Mouse (Mus musculus): ENCODE results near the gene Prmt3.

Prmt3 gene

DNA sequence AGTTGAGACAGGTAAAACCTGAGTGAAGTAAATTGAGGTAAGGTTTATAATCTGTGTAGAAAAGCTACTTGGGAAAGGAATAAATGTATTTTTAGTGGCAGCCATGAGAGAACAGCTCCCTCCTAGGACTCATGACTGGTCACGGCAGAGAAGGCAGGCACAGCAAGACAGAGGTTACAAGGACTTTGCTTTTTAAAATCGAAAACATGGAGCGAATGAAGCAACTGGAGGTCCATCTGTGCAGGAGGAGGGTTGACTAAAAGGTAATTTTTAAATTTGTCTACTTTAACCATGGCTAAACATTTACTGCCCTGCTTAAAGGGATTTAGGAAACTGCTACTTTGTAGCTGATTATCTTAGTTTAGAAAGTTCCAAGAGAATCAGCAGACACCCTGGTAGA is 81.7 kb downstream of the Prmt3 start:
- peak; percentile 18 to 70 for DNase-seq

DNA sequence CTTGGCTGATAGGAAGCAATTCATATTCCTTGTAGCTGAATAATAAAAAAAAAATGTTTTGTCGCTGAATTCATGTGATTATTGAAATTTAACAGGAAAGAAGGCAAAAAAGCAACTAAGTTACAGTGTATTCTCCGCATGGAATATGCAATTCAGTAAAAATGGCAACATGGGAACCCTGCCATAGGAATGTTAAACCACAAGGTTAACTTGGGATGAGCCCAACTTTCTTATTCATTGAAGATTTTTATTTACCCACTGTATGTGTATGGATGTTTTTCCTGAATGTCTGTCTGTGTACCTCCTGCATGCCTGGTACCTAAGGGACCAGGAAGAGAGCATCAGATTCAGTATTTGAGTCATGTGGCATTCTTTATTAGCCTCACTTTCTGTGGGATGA is 83.0 kb downstream of the Prmt3 start:
- no peak for DNase-seq

DNA sequence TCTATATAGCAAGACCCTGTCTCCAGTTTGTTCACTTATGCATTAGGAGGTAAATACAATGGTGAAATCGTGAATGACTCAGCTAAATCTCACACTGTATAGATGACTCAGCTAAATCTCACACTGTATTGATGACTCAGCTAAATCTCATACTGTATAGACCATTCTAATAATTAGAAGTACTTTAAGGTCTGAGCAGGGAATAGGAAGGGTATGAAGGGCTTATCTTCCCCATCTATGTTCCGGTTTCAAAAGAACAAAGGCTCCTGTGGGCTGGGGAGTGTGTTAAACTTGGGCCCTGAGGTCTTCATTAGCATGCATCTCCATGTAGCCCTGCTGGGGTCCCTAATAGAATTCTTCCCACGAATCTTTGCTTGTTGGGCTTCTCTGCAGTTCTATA is 85.6 kb downstream of the Prmt3 start:
- no peak for DNase-seq

GRCm38 (mm10) chr7:49869656-49870055 is 91.5 kb downstream of the Prmt3 start:
- DNase-seq = no peak

DNA sequence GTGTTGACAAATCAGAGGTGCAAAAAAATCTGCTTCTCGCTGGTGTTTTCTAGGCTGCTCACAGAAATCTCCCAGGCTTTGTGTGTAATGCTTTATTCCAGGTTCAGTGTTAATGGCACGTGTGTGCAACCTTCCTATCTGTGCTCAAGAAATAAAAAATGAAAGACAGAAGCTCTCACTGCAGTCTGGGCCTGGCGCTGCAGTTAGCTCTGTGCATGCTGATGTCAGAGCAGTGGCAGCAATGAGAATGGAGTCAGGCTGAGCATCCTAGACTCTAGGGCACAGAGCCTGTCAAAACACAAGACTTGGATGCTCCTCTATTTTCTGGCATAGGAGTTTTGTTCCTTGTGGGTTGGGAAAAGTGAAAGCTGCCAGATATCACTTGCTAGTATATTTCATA is 92.1 kb downstream of the Prmt3 start:
- DNase-seq = no peak

DNA sequence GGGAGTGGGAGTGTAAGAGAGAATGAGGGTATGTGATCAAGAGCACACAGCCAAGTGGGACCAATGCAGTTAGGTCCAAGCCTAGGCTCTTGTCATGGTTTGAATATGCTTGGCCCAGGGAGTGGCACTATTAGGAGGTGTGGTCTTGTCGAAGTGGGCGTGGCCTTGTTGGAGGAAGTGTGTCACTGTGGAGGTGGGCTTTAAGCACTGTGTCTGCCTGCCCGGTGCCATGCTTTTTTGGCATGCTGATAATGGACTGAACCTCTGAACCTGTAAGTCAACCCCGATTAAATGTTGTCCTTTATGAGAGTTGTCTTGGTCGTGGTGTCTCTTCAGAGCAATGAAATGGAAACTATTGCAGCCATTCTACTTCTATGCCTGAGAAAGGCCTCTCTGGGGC is 99.2 kb downstream of the Prmt3 start:
- DNase-seq = no peak

DNA sequence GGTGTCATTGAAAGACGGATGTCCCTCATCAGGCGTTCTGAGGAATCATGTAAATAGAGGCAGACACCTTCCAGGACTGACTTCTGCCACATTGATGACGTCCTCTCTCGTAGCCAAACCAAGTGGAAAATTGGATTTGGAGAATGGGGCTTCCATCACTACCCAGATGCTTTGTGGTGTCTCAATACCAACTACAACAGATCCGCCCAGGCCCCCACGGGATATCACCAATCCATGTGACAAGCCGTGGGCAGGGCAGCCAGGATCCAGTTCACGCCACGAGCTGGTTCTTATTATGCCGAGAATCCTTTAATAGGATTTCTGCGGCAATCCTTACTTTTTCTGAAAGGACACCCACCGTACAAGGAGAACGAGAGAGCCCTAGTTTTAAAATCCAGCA is 100.9 kb downstream of the Prmt3 start:
- DNase-seq = no peak

- DNase-seq = no peak
Measured at GRCm38 (mm10) chr7:49879998-49880707, 102.0 kb downstream of the Prmt3 start.

DNA sequence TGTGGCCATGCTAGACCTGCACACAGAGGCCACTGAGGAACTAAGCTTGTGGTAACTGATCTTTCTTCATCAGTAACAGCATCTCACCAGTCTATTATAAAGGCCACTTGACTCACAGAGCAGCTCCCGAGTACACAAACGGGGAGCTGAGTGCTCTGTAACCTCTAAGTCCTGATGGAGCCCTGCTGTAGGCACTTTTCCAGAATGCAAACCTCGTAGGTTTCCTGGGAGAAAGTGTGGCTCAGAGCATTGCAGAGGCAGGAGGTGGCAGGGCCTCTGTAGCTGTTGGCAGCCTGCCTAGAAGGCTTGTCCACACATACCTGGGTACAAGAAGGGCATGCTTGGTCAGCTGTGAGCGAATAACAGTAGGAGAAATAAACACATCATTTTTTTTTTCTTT is 104.1 kb downstream of the Prmt3 start:
- peak; percentile 90 to 91 for DNase-seq

DNA sequence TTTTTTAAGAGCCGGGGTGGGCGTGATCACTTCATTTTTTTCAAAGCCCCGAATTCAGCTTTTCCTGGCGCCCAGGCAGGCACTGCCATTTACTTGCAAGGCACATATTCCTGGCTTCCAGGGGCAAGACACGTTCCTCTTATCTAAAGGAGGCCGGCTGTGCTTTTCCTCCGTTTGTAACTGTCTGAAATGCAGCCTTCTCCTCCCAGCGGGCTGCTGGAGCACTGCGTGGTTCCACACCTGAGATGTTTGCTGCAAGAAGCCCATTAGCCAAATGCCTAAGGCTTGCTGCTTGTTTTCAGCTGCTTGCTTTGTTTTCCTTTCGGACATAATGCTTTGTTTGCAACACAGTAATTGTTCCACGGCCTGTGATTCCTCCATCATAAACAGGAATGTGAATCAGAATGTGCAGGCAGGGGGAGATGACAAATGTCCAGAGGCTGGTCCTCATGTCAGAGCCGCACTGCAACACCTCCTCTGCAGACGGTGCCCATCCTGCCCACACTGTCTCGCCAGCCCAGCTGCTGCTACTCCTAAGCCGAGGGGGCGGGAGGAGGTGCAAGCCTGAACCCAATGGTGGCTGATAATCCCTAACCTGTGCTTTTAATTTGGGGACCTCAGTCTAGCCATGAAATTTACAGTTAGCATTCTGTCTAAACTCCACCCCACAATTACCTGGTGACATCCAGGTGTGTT is 104.7 kb downstream of the Prmt3 start:
- DNase-seq = no peak

DNA sequence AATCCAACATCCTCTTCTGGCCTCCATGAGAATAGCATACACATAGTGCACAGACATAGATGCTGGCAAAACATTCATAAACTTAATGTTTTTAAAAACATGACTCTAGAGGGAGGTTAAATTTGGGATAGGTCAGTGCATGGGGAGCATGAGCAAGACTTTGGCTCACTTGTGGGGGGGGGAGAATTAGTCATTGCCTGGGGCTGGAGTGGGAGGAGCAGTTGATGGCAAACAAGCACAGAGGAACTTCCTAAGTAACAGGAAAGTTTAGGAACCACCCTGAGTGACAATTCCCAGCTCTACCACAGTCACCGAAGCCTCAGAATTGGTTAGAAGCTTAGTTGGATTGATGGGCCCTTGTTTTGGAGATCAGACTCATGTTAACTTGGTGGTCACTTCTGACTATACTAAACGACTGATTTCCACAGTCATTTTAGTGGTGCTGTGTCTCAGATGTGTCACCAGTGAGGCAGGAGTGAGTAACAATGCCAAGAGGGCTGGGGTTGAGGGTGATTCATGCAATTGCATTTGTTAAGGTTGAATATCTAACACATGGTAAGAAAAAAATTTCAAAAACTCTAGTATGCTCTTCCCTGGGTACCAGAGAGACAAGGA is 109.7 kb downstream of the Prmt3 start:
- DNase-seq = no peak

DNA sequence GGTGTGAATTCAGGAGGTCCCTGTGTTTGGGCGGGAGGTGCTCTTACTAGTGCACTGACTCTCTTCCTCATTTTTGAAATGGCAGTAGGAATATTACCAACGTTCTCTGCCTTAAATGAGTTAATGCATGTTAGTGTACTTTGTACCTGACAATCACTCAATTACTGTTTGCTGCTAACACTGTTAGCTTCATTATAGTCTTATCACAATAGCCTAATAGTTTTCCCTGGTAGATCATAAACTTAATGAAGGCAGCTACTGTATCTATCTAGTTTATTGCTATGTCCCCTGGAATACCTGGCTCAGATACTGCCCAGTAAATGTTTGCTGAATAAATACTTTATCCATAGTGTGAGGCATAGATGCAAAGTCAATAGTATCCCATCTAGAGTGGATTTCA is 116.6 kb downstream of the Prmt3 start:
- DNase-seq = no peak

GRCm38 (mm10) chr7:49895296-49895695 is 117.2 kb downstream of the Prmt3 start:
- no peak for DNase-seq

GRCm38 (mm10) chr7:49902003-49902552 is 123.9 kb downstream of the Prmt3 start:
- DNase-seq = peak; percentile 19 to 50

GRCm38 (mm10) chr7:49907191-49908171 is 129.3 kb downstream of the Prmt3 start:
- DNase-seq = no peak

Data from kidney, postnatal 25 days (tissue).